Mouse (Mus musculus) embryonic facial prominence, embryonic 12.5 days (tissue): ENCODE measurements around the gene Glce. TPM values are rescaled to one million over a fixed set of nuclear protein-coding genes. Genes with fewer than 3 reads are reported as not detected.

Experiments
- ATAC-seq: fragments of 200-750 bp; cut with Nextera tagmentation; 2 replicates; pipeline ENCODE4 v1.8.0; 2017; ENCODE audit not compliant: insufficient number of reproducible peaks, insufficient read depth, low FRiP score, low TSS enrichment
- H3K27ac ChIP-seq: fragments of 300-500 bp; sonication (generic); 2 replicates; pipeline ENCODE4 v1.5.1; 2016; ENCODE audit warnings: mild to moderate bottlenecking
- H3K27me3 ChIP-seq: fragments of 300-500 bp; sonication (generic); 2 replicates; pipeline ENCODE4 v1.6.1; 2016; ENCODE audit warnings: mild to moderate bottlenecking, moderate library complexity
- H3K36me3 ChIP-seq: fragments of 300-500 bp; sonication (generic); 2 replicates; pipeline ENCODE4 v1.6.1; 2016; ENCODE audit warnings: mild to moderate bottlenecking
- H3K4me1 ChIP-seq: fragments of 300-500 bp; sonication (generic); 2 replicates; pipeline ENCODE4 v1.6.1; 2016
- H3K4me2 ChIP-seq: fragments of 300-500 bp; sonication (generic); replicated peaks from 2 replicates; pipeline ENCODE4 v1.6.1; 2016; ENCODE audit warnings: mild to moderate bottlenecking, moderate library complexity
- H3K4me3 ChIP-seq: fragments of 300-500 bp; sonication (generic); 2 replicates; pipeline ENCODE4 v1.5.1; 2016; ENCODE audit warnings: mild to moderate bottlenecking
- H3K9ac ChIP-seq: fragments of 300-500 bp; sonication (generic); 2 replicates; pipeline ENCODE4 v1.6.1; 2016; ENCODE audit warnings: mild to moderate bottlenecking, moderate library complexity
- H3K9me3 ChIP-seq: fragments of 300-500 bp; sonication (generic); 2 replicates; pipeline ENCODE4 v1.6.1; 2016; ENCODE audit warnings: mild to moderate bottlenecking, moderate library complexity
- WGBS: fragments of 180-500 bp; shearing (Covaris S2); methylation state at CpG from one replicate; pipeline ENCODE4 v1.1.7; 2016; 5-methylcytosine and 5-hydroxymethylcytosine counted together
- polyA plus RNA-seq: library from polyadenylated mRNA; unstranded; fragments of >200 nt; fragmentation: Nextera tagmentation; extraction: Ambion mirVana; gene quantifications from 2 replicates; pipeline ENCODE4 v1.2.1, GENCODE M21; 2016

The Glce gene
- polyA plus RNA-seq, 1 experiment from 2014 or later = 37.1 TPM

- H3K9ac ChIP-seq = no peak overlapping the region
- peaks cover 10% of the 10 kb centered on the region; the same call in 1 of the 2 replicates for H3K4me1 ChIP-seq
- no peak for ATAC-seq
- H3K4me2 ChIP-seq = no peak overlapping the region
- H3K9me3 ChIP-seq = no peaks in the 10 kb centered on the region
- H3K36me3 ChIP-seq = no peaks in the 10 kb centered on the region
- peaks cover 38% of the 10 kb centered on the region for H3K27me3 ChIP-seq
- WGBS = 47% methylated on average over 5 of the region's 5 CpGs
- H3K27ac ChIP-seq = no peak overlapping the region
- H3K4me3 ChIP-seq = no peak overlapping the region
Observed at GRCm38 (mm10) chr9:62025056-62025455, 97.4 kb downstream of the Glce start.

- peaks cover 38% of the 10 kb centered on the region for H3K27me3 ChIP-seq
- no peak overlapping the region for H3K4me2 ChIP-seq
- no peak for ATAC-seq
- H3K9ac ChIP-seq = no peak overlapping the region
- WGBS = 39% methylated on average over 4 of the region's 4 CpGs
- H3K36me3 ChIP-seq = no peaks in the 10 kb centered on the region
- H3K9me3 ChIP-seq = no peaks in the 10 kb centered on the region
- no peak overlapping the region for H3K27ac ChIP-seq
- H3K4me1 ChIP-seq = peaks cover 10% of the 10 kb centered on the region; the same call in 1 of the 2 replicates
- no peak overlapping the region for H3K4me3 ChIP-seq
Observed at GRCm38 (mm10) chr9:62023879-62024278, 98.6 kb downstream of the Glce start.

- Histone ChIP-seq H3K27ac (no peak overlapping the region), H3K4me1 (peaks cover 10% of the 10 kb centered on the region; the same call in 1 of the 2 replicates), H3K9ac (no peak overlapping the region), H3K4me3 (no peak overlapping the region), H3K4me2 (no peak overlapping the region), H3K36me3 (no peaks in the 10 kb centered on the region), H3K9me3 (no peaks in the 10 kb centered on the region), H3K27me3 (peaks cover 38% of the 10 kb centered on the region)
- 79% methylated on average over 6 of the region's 6 CpGs for WGBS
- ATAC-seq = no peak
Observed at GRCm38 (mm10) chr9:62022961-62023680, 99.3 kb downstream of the Glce start.

- ATAC-seq = no peak
- no peaks in the 10 kb centered on the region for H3K36me3 ChIP-seq
- 0 out of 2 replicates have a peak, but pooled peaks cover 3% of the 10 kb centered on the region for H3K4me1 ChIP-seq
- H3K27ac ChIP-seq = no peak overlapping the region
- H3K4me2 ChIP-seq = no peak overlapping the region
- 64% methylated on average over 7 of the region's 7 CpGs for WGBS
- H3K4me3 ChIP-seq = no peak overlapping the region
- peaks cover 30% of the 10 kb centered on the region for H3K27me3 ChIP-seq
- H3K9me3 ChIP-seq = no peaks in the 10 kb centered on the region
- no peak overlapping the region for H3K9ac ChIP-seq
Observed at GRCm38 (mm10) chr9:62021583-62022120, 100.8 kb downstream of the Glce start.

GRCm38 (mm10) chr9:62020259-62020658 is 102.2 kb downstream of the Glce start:
- Histone ChIP-seq H3K4me2 (no peak overlapping the region), H3K36me3 (no peaks in the 10 kb centered on the region), H3K9ac (no peak overlapping the region), H3K27ac (no peak overlapping the region), H3K4me1 (no peaks in the 10 kb centered on the region), H3K9me3 (no peaks in the 10 kb centered on the region), H3K4me3 (no peak overlapping the region), H3K27me3 (peaks cover 17% of the 10 kb centered on the region)
- ATAC-seq = no peak
- WGBS = 80% methylated on average over 7 of the region's 7 CpGs

GRCm38 (mm10) chr9:62018229-62019093 is 104.0 kb downstream of the Glce start:
- Histone ChIP-seq H3K27ac (no peak overlapping the region), H3K4me2 (no peak overlapping the region), H3K9me3 (no peaks in the 10 kb centered on the region), H3K9ac (no peak overlapping the region), H3K36me3 (no peaks in the 10 kb centered on the region), H3K4me1 (no peaks in the 10 kb centered on the region), H3K27me3 (no peaks in the 10 kb centered on the region), H3K4me3 (no peak overlapping the region)
- WGBS = 74% methylated on average over 14 of the region's 14 CpGs
- ATAC-seq = no peak

- no peak overlapping the region for H3K27ac ChIP-seq
- H3K27me3 ChIP-seq = no peaks in the 10 kb centered on the region
- no peak overlapping the region for H3K4me3 ChIP-seq
- no peak overlapping the region for H3K9ac ChIP-seq
- H3K4me1 ChIP-seq = no peaks in the 10 kb centered on the region
- no peaks in the 10 kb centered on the region for H3K36me3 ChIP-seq
- ATAC-seq = no peak
- 78% methylated on average over 6 of the region's 6 CpGs for WGBS
- H3K9me3 ChIP-seq = no peaks in the 10 kb centered on the region
- H3K4me2 ChIP-seq = no peak overlapping the region
Observed at GRCm38 (mm10) chr9:62017329-62017728, 105.1 kb downstream of the Glce start.

GRCm38 (mm10) chr9:62015504-62015903 is 107.0 kb downstream of the Glce start:
- no peaks in the 10 kb centered on the region for H3K36me3 ChIP-seq
- no peak overlapping the region for H3K4me3 ChIP-seq
- H3K27me3 ChIP-seq = no peaks in the 10 kb centered on the region
- H3K4me1 ChIP-seq = no peaks in the 10 kb centered on the region
- H3K4me2 ChIP-seq = no peak overlapping the region
- no peak overlapping the region for H3K27ac ChIP-seq
- H3K9ac ChIP-seq = no peak overlapping the region
- no peaks in the 10 kb centered on the region for H3K9me3 ChIP-seq
- no peak for ATAC-seq
- 56% methylated on average over 3 of the region's 3 CpGs for WGBS

GRCm38 (mm10) chr9:62013316-62014097 is 108.9 kb downstream of the Glce start:
- Histone ChIP-seq H3K27ac (no peak overlapping the region), H3K36me3 (no peaks in the 10 kb centered on the region), H3K4me2 (no peak overlapping the region), H3K9me3 (no peaks in the 10 kb centered on the region), H3K27me3 (no peaks in the 10 kb centered on the region), H3K4me1 (no peaks in the 10 kb centered on the region), H3K4me3 (no peak overlapping the region), H3K9ac (no peak overlapping the region)
- no peak for ATAC-seq
- 66% methylated on average over 12 of the region's 12 CpGs for WGBS

- whole genome bisulfite sequencing = 71% methylated on average over 5 of the region's 5 CpGs
- Histone ChIP-seq H3K27me3 (no peaks in the 10 kb centered on the region; the same call in 1 of the 2 replicates), H3K9me3 (no peaks in the 10 kb centered on the region), H3K36me3 (no peaks in the 10 kb centered on the region), H3K4me2 (no peak overlapping the region), H3K27ac (no peak overlapping the region), H3K4me3 (no peak overlapping the region), H3K4me1 (no peaks in the 10 kb centered on the region), H3K9ac (no peak overlapping the region)
- ATAC-seq = no peak
Observed at GRCm38 (mm10) chr9:62008360-62008759, 114.1 kb downstream of the Glce start.
